Mouse (Mus musculus) MEL (cell line): ENCODE data around the gene Slc39a2. TPM values are rescaled to one million over a fixed set of nuclear protein-coding genes. Genes with fewer than 3 reads are reported as not detected.

Experiments used
- DNase-seq: peaks from one replicate; pipeline ENCODE4 v3.0.0; 2011; ENCODE audit warnings: low read depth, low spot score
- H3K27ac ChIP-seq: 2 replicates; pipeline ENCODE4 v1.5.1; 2012; ENCODE audit warnings: low read depth, mild to moderate bottlenecking, control low read depth, low read length, moderate library complexity; ENCODE audit not compliant: control insufficient read depth
- H3K27me3 ChIP-seq, 2 experiments: fragments of 150-350 bp in 1 of 2; sonication (generic) in 1 of 2; 2 replicates each; pipeline ENCODE4 v1.6.1; 2012; ENCODE audit warnings: low read length in 2 of 2, mild to moderate bottlenecking in 2 of 2, improper control_type of control experiment in 1 of 2, moderate library complexity in 1 of 2; ENCODE audit not compliant: insufficient read depth in 2 of 2, control insufficient read depth in 1 of 2
- H3K36me3 ChIP-seq, 2 experiments: 2 replicates each; pipeline ENCODE4 v1.6.1; 2012 to 2014; ENCODE audit warnings: low read length in 2 of 2, improper control_type of control experiment in 1 of 2, inconsistent platforms in 1 of 2, mild to moderate bottlenecking in 1 of 2; ENCODE audit not compliant: insufficient read depth in 2 of 2, control insufficient read depth in 1 of 2
- H3K4me1 ChIP-seq, 2 experiments: fragments of 150-350 bp in 1 of 2; sonication (generic) in 1 of 2; 2 replicates each; pipeline ENCODE4 v1.6.1; 2012; ENCODE audit warnings: low read length in 2 of 2, improper control_type of control experiment in 1 of 2, mild to moderate bottlenecking in 1 of 2; ENCODE audit not compliant: insufficient read depth in 2 of 2, control insufficient read depth in 1 of 2
- H3K4me3 ChIP-seq, 2 experiments: fragments of 150-350 bp in 1 of 2; sonication (generic) in 1 of 2; 2 replicates each; pipeline ENCODE4 v1.5.1; 2012; ENCODE audit warnings: low read depth in 2 of 2, low read length in 2 of 2, mild to moderate bottlenecking in 2 of 2, moderate library complexity in 2 of 2, control low read depth in 1 of 2, improper control_type of control experiment in 1 of 2; ENCODE audit not compliant: control insufficient read depth in 1 of 2, insufficient read depth in 1 of 2
- H3K79me2 ChIP-seq: 2 replicates; pipeline ENCODE4 v1.6.1; 2012; ENCODE audit warnings: mild to moderate bottlenecking, low read length, moderate library complexity; ENCODE audit not compliant: control insufficient read depth, poor library complexity, insufficient read depth
- H3K9ac ChIP-seq: 2 replicates; pipeline ENCODE4 v1.6.1; 2012; ENCODE audit warnings: low read depth, mild to moderate bottlenecking, control low read depth, low read length, moderate library complexity; ENCODE audit not compliant: control insufficient read depth, poor library complexity, severe bottlenecking
- H3K9me3 ChIP-seq: fragments of 150-350 bp; sonication (generic); replicated peaks from 2 replicates; pipeline ENCODE4 v1.6.1; 2012; ENCODE audit warnings: mild to moderate bottlenecking, low read length, improper control_type of control experiment, moderate library complexity; ENCODE audit not compliant: insufficient read depth
- CHD2 ChIP-seq: IDR thresholded peaks from 2 replicates; pipeline ENCODE4 v1.6.1; 2011; ENCODE audit warnings: low read length, improper control_type of control experiment
- CTCF ChIP-seq, 3 experiments: IDR thresholded peaks in 2 of 3; conservative IDR thresholded peaks in 1 of 3; 2 replicates each; pipeline ENCODE4 v1.5.1; 2011 to 2012; ENCODE audit warnings: low read length in 3 of 3, low read depth in 2 of 3, mild to moderate bottlenecking in 2 of 3, improper control_type of control experiment in 1 of 3, inconsistent platforms in 1 of 3, mixed read lengths in 1 of 3, moderate library complexity in 1 of 3; ENCODE audit not compliant: control insufficient read depth in 1 of 3, insufficient read depth in 1 of 3, poor library complexity in 1 of 3, severe bottlenecking in 1 of 3
- ETS1 ChIP-seq: IDR thresholded peaks from 2 replicates; pipeline ENCODE4 v1.6.1; 2012; ENCODE audit warnings: low read depth, mild to moderate bottlenecking, inconsistent platforms, low read length, improper control_type of control experiment, moderate library complexity
- GATA1 ChIP-seq: IDR thresholded peaks from 2 replicates; pipeline ENCODE4 v1.6.1; 2011; ENCODE audit warnings: low read depth, low read length, improper control_type of control experiment
- JUND ChIP-seq: IDR thresholded peaks from 2 replicates; pipeline ENCODE4 v1.6.1; 2011; ENCODE audit warnings: low read depth, mild to moderate bottlenecking, improper control_type of control experiment, low read length
- MAX ChIP-seq: IDR thresholded peaks from 2 replicates; pipeline ENCODE4 v1.6.1; 2011; ENCODE audit warnings: low read length, improper control_type of control experiment
- MEF2A ChIP-seq: IDR thresholded peaks from 2 replicates; pipeline ENCODE4 v1.6.1; 2014; ENCODE audit warnings: low read depth, mild to moderate bottlenecking, inconsistent platforms, low read length, improper control_type of control experiment; ENCODE audit not compliant: poor library complexity, insufficient replicate concordance, severe bottlenecking; ENCODE audit errors: extremely low read depth
- NELFE ChIP-seq: IDR thresholded peaks from 2 replicates; pipeline ENCODE4 v1.6.1; 2011; ENCODE audit warnings: low read depth, low read length, improper control_type of control experiment
- NRF1 ChIP-seq: IDR thresholded peaks from 2 replicates; pipeline ENCODE4 v1.6.1; 2014; ENCODE audit warnings: low read depth, mild to moderate bottlenecking, inconsistent platforms, low read length, improper control_type of control experiment, moderate library complexity; ENCODE audit not compliant: poor library complexity, insufficient read depth, severe bottlenecking
- RCOR1 ChIP-seq: IDR thresholded peaks from 2 replicates; pipeline ENCODE4 v1.6.1; 2012; ENCODE audit warnings: low read depth, mild to moderate bottlenecking, inconsistent platforms, low read length, improper control_type of control experiment
- SMC3 ChIP-seq: IDR thresholded peaks from 2 replicates; pipeline ENCODE4 v1.6.1; 2011; ENCODE audit warnings: low read depth, low read length, improper control_type of control experiment
- TBP ChIP-seq: IDR thresholded peaks from 2 replicates; pipeline ENCODE4 v1.8.0; 2011; ENCODE audit warnings: low read depth, low read length, improper control_type of control experiment
- TCF12 ChIP-seq: IDR thresholded peaks from 2 replicates; pipeline ENCODE4 v1.6.1; 2014; ENCODE audit warnings: low read depth, mild to moderate bottlenecking, inconsistent platforms, low read length, improper control_type of control experiment, moderate library complexity
- UBTF ChIP-seq: IDR thresholded peaks from 2 replicates; pipeline ENCODE4 v1.6.1; 2012; ENCODE audit warnings: low read depth, mild to moderate bottlenecking, inconsistent platforms, low read length, improper control_type of control experiment, moderate library complexity, borderline replicate concordance; ENCODE audit not compliant: insufficient read depth
- USF2 ChIP-seq, 2 experiments: IDR thresholded peaks; 2 replicates each; pipeline ENCODE4 v1.6.1; 2011 to 2012; ENCODE audit warnings: improper control_type of control experiment in 2 of 2, low read length in 2 of 2, borderline replicate concordance in 1 of 2, inconsistent platforms in 1 of 2, low read depth in 1 of 2, mild to moderate bottlenecking in 1 of 2; ENCODE audit not compliant: insufficient read depth in 1 of 2
- ZC3H11A ChIP-seq: IDR thresholded peaks from 2 replicates; pipeline ENCODE4 v1.6.1; 2012; ENCODE audit warnings: low read depth, mild to moderate bottlenecking, inconsistent platforms, low read length, improper control_type of control experiment
- ZKSCAN1 ChIP-seq: IDR thresholded peaks from 2 replicates; pipeline ENCODE4 v1.6.1; 2012; ENCODE audit warnings: low read depth, mild to moderate bottlenecking, inconsistent platforms, low read length, improper control_type of control experiment, moderate library complexity
- polyA plus RNA-seq, 2 experiments: library from polyadenylated mRNA; stranded (reverse) in 1 of 2; unstranded in 1 of 2; fragments of >175 nt in 1 of 2; fragments of >200 nt in 1 of 2; gene quantifications; 2 replicates each; pipeline versions ENCODE4 v1.2.1 to v1.2.4; 2012; ENCODE audit warnings: low replicate concordance in 2 of 2, low read depth in 1 of 2; ENCODE audit not compliant: insufficient read length in 2 of 2, insufficient read depth in 1 of 2, missing spikeins in 1 of 2
- total RNA-seq: library from RNA; depleted of rRNA; stranded (reverse); fragments of 300-350 nt; gene quantifications from 2 replicates; pipeline ENCODE4 v1.2.3, GENCODE M21; 2012; rRNA removed

Gene Slc39a2
- 0.07 TPM in 1 of 2 replicates, not detected in the other for total RNA-seq
- polyA plus RNA-seq = under 1 TPM in 1 of 2 experiments, not detected in 1; 0.07 TPM

- no peaks in the 10 kb centered on the region for H3K79me2 ChIP-seq
- H3K9ac ChIP-seq = no peak within 1 kb of the TSS
- H3K36me3 ChIP-seq = peaks cover 0 to 8% of the 10 kb centered on the region in 2 experiments; a peak in 2 of 4 replicates
- no peak for DNase-seq
- TF ChIP-seq ZKSCAN1 = no peak
- TF ChIP-seq ETS1 = no peak
- TF ChIP-seq NELFE = no peak
- no peak within 1 kb of the TSS for H3K4me3 ChIP-seq
- H3K27ac ChIP-seq = no peak within 1 kb of the TSS
- peaks cover 3 to 17% of the 10 kb centered on the region in 2 experiments; a peak in 3 of 4 replicates for H3K4me1 ChIP-seq
- no peaks in the 10 kb centered on the region for H3K9me3 ChIP-seq
- no peaks in the 10 kb centered on the region for H3K27me3 ChIP-seq
Observed at GRCm38 (mm10) chr14:51892191-51892939, at the start of gene Slc39a2. Slc39a2 (plus strand) TSS chr14:51892889.

DNA sequence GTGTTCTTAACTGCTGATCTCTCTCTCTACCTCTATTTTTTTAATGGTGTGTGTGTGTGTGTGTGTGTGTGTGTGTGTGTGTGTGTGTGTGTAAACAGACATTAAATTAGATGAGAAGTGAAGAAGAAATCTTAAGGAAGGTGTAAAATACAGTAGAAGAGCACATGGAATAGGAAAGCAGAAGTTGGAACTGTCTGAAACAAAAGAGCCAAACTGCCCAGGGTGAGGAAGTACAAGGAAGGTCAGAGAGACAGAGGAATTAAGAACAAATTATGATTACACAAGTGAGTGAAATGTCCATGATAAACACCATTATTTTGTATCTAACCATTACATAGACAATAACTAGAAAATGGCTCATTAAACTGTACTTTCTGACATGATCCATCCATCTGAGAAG lies 48.8 kb upstream of the Slc39a2 start:
- Histone ChIP-seq H3K79me2 (no peaks in the 10 kb centered on the region), H3K36me3 (no peaks in the 10 kb centered on the region), H3K27ac (no peak overlapping the region), H3K4me1 (no peaks in the 10 kb centered on the region), H3K9me3 (no peaks in the 10 kb centered on the region), H3K9ac (no peak overlapping the region), H3K4me3 (no peak overlapping the region), H3K27me3 (no peaks in the 10 kb centered on the region)
- TF ChIP-seq MEF2A (no peak), CHD2 (no peak), CTCF (IDR thresholded peaks at IDR 0.05 in 2 of 3, conservative IDR thresholded peaks at IDR 0.05 in 1 of 3; ENCODE audit: control insufficient read depth in 1 of 3, insufficient read depth in 1 of 3, low read depth in 2 of 3, low read length in 3 of 3, poor library complexity in 1 of 3, severe bottlenecking in 1 of 3) (no peak), MAX (no peak), TCF12 (no peak), ETS1 (no peak), ZC3H11A (no peak), TBP (no peak), RCOR1 (no peak), NELFE (no peak), UBTF (no peak), ZKSCAN1 (no peak), USF2 (IDR thresholded peaks at IDR 0.05; ENCODE audit: borderline replicate concordance in 1 of 2, insufficient read depth in 1 of 2, low read depth in 1 of 2, low read length in 2 of 2) (no peak), NRF1 (no peak), SMC3 (no peak), GATA1 (no peak), JUND (no peak)
- no peak for DNase-seq
